Mouse (Mus musculus) gastrocnemius, postnatal 10 days (tissue): ENCODE data around the gene Tfb1m. TPM values are rescaled to one million over a fixed set of nuclear protein-coding genes. Genes with fewer than 3 reads are reported as not detected.

Experiments used
- DNase-seq: peaks from one replicate; pipeline ENCODE4 v3.0.0; 2021; ENCODE audit warnings: mixed read lengths
- total RNA-seq, 2 experiments: library from RNA; stranded (reverse); gene quantifications; 2 replicates each; pipeline ENCODE4 v1.2.3; 2021

Gene Tfb1m
- total RNA-seq, 2 experiments from 2014 or later: 8.5 to 9.6 TPM

DNA sequence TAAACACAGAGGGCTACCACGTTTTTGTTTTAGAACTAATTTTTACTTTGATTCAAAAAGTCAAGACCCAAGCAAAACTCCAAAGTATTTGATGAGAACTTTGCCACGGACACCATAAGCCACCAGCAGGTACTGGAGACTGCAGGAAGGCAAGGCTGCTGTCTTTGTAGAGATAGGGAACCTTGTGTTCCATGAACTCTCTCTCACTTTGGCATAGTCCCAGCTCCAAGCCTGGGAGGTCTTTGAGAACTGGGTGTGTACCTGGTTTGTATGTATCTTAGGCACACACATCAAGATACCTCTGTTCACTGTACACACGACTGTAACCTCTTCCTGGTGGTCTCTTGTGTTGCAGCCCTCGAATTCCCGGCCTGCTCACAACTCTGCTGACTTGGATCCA lies 43.3 kb downstream of the Tfb1m start:
- DNase-seq: no peak

DNA sequence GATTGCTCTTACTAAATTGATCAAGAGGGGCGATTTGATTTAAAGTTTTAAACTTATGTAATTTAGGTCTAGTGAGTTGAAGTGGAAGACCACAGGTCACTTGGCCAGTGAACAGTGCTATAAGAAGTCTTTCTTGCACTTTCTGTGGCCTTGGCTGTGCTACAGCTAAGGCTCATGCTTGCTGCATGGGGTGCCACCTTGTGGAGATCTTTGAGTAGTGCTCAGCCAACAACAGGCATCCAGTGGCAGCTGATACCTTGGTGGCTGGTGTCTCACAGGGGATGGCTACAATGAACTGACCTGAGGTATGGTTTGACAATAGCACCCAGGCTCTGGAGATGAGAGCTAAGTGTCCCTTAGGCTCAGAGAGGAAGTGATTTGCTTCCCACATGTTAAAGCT lies 47.7 kb downstream of the Tfb1m start:
- peak; percentile 55 for DNase-seq

- DNase-seq: no peak
Measured at GRCm38 (mm10) chr17:3506508-3506907, 51.1 kb downstream of the Tfb1m start.

GRCm38 (mm10) chr17:3505711-3506110 lies 51.9 kb downstream of the Tfb1m start:
- no peak for DNase-seq

DNA sequence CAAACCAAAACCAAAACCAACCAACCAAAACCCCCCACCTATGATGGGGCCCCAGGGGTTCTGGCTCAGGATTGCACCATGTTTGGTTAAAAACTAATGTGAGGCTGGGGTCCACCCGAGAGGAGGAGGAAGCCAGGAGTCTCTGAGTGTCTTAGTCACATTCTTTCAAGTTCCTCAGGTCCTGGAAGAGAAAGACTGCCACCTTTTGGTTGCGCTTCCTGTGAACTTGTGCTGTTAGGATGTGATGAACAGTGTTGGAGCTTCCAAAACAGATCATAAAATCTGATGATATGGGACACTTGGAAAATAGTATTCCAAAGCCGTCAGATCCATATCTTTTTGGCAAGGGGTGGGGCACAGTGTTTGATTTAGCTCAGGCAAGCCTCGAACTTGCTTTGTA lies 56.6 kb downstream of the Tfb1m start:
- DNase-seq: no peak

DNA sequence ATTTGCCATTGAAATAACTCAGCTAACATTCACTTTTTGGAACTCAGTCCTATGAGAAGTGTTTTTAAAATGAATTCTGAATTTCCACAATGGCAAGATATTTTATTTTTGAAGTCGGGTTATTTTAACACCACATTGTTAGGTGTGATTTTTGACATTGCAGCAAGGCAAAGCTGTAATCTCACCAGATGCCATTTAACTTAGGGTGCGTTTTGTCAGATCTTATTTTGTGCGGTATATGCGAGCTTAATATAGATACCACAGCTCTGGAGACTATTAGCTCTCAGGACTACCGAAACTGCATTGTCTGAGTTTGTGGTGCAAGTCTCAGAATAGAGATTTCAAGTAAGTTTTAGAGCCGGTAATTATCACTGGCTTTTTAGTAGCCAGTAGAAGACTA lies 57.5 kb downstream of the Tfb1m start:
- DNase-seq: no peak

GRCm38 (mm10) chr17:3499468-3499867 lies 58.1 kb downstream of the Tfb1m start:
- DNase-seq: no peak

- no peak for DNase-seq
Measured at GRCm38 (mm10) chr17:3498580-3498979, 59.0 kb downstream of the Tfb1m start.

DNA sequence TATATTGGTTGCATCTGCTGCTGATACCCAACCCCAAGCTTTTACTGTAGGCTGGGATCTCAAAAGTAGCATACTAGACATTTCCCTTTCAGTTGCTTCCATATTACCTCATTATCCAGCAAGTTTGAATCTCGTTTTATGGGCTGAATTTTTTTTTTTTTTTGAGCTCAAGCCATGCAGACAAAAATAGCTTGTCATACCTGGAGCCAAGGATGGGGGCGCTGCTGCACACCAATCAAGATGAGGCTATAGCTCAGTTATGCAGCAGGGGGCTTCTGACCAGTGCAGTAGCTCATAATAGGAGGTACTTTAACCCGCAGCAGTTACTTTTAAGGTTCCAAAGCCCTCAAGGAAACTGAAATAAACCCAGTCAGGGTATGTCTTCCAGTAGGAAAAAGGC lies 59.5 kb downstream of the Tfb1m start:
- DNase-seq: peak; percentile 52

DNA sequence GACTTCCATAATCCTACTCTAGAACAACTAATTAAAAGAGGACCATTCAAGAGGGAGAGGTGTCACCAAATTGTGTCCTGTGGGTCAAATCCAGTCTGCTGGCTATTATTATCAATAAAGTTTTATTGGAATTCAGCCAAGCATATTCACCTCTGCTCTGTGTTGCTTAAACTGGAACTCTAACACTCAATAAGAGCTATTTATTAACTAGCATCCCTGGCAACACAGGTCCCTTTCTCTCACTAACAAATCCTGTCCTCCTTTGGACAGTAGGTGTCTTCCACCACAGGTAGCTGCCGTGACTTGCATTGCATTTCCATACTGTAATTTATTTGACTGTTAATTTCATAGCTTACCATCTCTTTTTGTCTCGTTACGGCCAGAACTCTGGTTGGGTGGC lies 61.5 kb downstream of the Tfb1m start:
- no peak for DNase-seq

DNA sequence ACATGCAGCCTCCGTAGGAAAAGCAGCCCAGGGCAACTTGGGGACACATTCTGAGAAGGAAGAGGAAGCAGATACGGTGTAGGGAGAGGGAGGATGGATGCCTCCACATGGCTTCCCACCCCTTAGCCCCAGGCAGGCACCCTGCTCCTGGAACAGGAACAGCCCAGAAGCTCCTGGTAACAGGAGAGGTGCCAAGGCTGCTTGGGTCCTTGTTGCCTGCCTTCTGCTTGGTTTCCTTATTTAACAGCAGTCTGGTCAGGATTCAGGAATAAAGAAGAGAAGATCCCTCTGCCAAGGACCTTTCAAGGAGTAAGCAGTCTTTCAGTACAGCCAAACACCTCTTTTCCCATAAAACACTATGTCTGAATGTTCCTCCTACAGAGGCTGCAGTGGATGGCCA lies 62.0 kb downstream of the Tfb1m start:
- DNase-seq: no peak

DNA sequence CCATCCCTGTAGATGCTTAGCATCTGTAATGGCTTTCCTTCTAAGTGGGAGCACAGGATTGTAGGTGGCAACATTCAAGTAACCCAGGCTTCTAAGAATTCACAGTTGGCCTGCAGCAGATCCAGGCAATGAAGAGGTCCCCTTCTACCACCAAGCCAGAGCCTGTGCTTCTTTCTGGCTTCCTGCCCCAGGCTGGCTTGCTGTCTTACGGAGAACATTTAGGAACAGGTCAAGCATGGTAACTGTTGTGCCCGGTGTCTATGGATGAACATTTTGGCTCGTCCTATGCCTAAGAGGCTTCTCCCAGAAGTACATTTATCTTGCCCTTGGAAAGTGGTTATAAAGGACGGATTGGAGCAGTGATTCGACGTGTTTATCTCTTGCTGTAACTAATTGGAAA lies 65.9 kb downstream of the Tfb1m start:
- DNase-seq: no peak

DNA sequence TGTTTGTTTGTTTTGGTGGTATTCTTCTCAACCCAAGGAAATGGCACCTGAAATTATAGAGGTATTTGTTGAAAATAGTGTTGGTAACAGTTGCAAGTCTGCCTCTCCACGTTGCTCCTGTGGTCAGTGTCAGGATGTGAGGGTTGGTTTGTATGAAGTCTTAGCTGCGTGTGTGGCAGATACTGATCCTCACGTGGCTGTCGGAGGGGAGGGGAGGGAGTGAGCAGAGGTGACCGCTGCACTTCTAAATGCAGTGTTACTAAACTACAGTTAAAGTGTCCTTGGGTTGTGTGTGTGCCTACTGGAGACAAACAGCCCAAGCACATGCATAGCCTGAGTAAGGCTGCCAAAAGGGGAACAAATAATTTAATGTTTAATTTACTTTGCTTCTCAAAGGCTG lies 66.5 kb downstream of the Tfb1m start:
- DNase-seq: no peak

DNA sequence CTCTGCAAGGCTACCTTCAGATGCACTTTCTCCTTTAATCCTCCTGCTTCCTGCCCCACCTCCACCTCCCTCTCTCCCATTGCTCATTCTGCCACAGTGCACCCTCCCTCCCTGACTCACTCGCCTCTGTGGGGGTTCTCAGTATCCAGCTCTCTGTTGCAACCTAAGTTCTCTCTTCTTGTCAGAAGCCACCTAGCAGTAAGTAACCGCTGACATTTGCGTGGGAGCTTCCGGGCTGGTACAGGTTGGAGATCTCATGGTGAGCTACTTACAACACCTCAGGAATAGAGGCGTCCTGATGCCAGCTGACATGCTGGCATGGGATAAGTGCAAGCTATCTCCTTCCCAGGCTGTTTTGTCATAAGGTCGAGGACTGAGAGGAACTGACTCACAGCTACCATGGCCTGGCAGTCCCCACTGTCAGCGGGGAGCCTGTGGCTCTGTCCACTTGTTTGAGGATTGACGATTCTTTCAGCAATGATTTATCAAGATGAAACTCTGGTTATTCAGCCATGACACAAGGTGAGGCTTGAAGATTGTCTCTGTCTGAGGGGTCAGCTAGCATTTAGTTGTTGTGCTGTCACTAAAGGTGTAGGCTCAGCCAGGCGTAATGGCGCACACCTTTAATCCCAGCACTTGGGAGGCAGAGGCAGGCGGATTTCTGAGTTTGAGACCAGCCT lies 67.2 kb downstream of the Tfb1m start:
- DNase-seq: no peak

DNA sequence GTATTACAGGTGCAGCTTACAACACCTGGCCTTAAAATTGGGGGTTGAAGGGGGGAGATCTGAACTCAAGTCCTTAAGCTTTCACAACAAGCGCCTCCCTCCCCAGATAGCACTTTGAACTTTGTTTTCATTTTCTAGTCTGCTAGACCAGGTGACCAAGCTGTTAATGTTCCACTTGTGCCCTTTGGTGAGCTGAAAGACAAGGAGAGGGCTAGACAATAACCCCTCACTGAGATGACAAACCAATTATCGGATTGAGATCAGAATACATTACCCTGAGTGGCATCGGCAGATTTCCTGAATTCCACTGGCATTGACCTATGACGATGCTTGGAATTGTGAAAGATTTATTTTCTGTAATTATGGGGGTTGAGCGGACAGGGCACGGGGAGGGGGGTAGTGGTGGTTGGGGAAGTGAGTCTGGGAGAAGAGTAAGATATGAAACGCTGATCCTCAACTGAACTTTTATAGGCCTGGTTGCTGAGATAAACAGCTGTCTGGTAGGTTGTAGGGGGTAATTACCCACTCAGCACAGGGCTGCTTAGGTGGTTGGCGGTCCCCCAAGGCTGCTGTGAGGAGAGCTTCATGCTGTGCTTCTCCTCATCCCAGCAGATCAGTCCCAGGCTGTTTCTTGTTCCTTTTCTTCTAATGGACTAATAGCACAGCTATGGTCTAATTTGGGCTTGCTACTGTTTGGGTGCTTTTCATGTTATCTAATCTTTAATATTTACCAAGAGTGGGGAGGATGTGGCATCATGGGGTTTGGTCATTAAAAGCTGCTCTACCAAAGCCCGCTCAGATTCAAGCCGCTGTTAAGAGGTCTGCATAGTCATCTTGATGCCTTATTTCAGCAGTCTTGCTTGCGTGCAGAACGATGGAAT lies 69.6 kb downstream of the Tfb1m start:
- DNase-seq: no peak

DNA sequence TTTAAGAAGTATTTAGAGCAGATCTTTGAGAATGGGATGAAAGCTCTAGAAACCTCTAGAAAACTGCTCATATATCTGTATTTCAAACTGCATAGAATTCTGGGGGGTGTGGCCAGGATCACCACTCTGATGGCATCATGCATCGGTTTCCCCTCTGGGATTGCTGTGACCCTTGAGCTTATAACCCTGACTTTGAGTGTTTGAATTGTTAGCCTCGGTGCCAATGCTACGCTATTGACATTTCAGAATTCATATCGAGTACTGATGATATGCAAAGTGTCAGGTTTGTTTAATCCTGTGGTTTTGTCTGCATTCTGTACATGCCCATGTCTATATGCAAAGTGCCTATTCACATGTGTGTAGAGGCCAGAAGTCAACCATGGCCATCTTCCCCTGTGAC lies 70.4 kb downstream of the Tfb1m start:
- DNase-seq: no peak

GRCm38 (mm10) chr17:3485851-3486250 lies 71.7 kb downstream of the Tfb1m start:
- DNase-seq: no peak

DNA sequence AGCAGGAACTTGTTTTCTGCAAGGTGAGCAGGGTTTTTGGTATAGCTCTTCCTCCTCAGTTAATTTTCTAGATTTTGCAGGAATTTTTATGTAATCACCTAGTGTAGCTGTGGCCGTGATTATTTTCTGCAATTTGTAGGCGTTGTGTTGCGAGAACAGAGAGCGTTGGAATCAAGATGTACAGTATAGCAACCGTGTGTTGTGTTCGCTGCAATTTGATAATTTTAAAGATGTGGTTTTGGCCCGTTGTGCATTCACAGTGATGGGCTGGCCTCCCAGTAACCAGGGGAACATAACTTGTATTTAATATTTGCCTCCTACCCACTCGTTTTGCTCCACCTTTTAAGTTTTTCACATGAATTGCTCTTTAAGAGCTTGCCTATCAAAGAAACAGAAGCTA lies 74.5 kb downstream of the Tfb1m start:
- no peak for DNase-seq

DNA sequence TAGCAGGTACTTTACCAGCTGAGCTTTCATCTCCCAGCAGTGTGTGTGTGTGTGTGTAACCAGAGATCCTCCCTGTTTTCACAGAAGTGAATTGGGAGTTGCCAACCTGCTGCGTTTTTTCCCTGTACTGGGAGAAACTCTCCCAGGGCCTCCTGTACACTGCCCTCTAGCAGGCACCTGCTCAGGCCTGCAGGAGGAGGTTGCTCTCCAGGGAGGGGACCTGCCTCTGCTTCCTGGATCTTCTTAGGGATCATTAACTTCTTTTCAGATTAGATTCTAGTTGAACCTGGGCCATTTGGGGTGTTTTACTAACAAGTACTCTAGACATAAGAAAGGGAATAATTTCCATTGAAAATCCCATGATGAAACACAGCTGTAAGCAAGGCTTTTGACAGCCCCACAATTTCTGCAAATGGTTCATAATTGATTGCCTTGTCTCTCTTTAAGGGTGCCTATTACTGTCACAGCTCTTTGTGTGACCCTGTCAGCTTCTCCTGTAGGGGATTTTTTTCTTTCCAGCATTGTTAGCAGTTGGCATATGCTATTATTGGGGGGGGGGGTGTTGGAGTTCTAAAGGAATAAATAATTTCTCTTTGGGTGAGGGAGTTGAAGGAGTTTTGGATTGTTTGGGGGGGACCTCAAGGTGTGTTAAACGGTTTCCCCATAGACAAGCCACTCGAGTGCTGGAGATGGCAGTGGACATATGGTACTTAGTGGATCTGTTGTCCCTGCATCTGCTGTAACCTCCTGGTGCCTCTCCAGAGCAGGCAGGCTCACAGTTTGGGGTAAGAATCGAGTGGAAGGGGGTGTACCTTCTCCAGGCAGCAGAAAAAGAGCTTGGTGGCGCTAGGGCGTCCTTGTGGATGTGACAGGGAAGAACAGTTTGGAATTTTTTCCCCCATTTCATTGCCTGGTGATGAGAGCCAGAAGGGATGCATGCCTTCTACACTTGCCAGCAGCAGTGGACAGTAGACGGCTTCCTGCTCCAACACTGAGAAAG lies 75.7 kb downstream of the Tfb1m start:
- DNase-seq: no peak

- DNase-seq: no peak
Measured at GRCm38 (mm10) chr17:3476546-3476945, 81.0 kb downstream of the Tfb1m start.

GRCm38 (mm10) chr17:3472018-3472417 lies 85.6 kb downstream of the Tfb1m start:
- no peak for DNase-seq
